Mouse (Mus musculus): ENCODE results near the gene Tcp10a. TPM values are rescaled to one million over a fixed set of nuclear protein-coding genes. Genes with fewer than 3 reads are reported as not detected.
"Not testable (repeated sequence)": the region's sequence is repeated elsewhere in the genome, so short reads cannot be mapped to it uniquely, and the experiment has no call there.

Tcp10a gene
- total RNA-seq, 2 experiments from 2014 or later, result not detected

GRCm38 (mm10) chr17:7366676-7367374, 42.4 kb downstream of the Tcp10a start:
- DNase-seq (ENCODE audit: low spot score), result not testable (repeated sequence)

GRCm38 (mm10) chr17:7369401-7369800, 45.0 kb downstream of the Tcp10a start:
- not testable (repeated sequence) for DNase-seq (ENCODE audit: low spot score)

GRCm38 (mm10) chr17:7371879-7372278, 47.4 kb downstream of the Tcp10a start, which contains the start of gene Gm49630:
TSS of gene Gm49630 (minus strand) at chr17:7371979.
- DNase-seq (ENCODE audit: low spot score), result not testable (repeated sequence)

GRCm38 (mm10) chr17:7376951-7377700, 52.7 kb downstream of the Tcp10a start:
- not testable (repeated sequence) for DNase-seq (ENCODE audit: low spot score)

- not testable (repeated sequence) for DNase-seq (ENCODE audit: low spot score)
Observed at GRCm38 (mm10) chr17:7377907-7378306, 53.5 kb downstream of the Tcp10a start.

GRCm38 (mm10) chr17:7382711-7383110, 58.3 kb downstream of the Tcp10a start:
- DNase-seq (ENCODE audit: low spot score), result not testable (repeated sequence)

- DNase-seq (ENCODE audit: low spot score), result not testable (repeated sequence)
Observed at GRCm38 (mm10) chr17:7383167-7384143, 59.0 kb downstream of the Tcp10a start.

- not testable (repeated sequence) for DNase-seq (ENCODE audit: low spot score)
Observed at GRCm38 (mm10) chr17:7385364-7385763, 60.9 kb downstream of the Tcp10a start, which contains the start of gene Unc93a2. TSS of gene Unc93a2 (minus strand) at chr17:7385464.

GRCm38 (mm10) chr17:7386016-7386415, 61.6 kb downstream of the Tcp10a start:
- not testable (repeated sequence) for DNase-seq (ENCODE audit: low spot score)

- DNase-seq (ENCODE audit: low spot score), result not testable (repeated sequence)
Observed at GRCm38 (mm10) chr17:7388341-7388957, 64.0 kb downstream of the Tcp10a start.

GRCm38 (mm10) chr17:7388958-7389356, 64.5 kb downstream of the Tcp10a start:
- not testable (repeated sequence) for DNase-seq (ENCODE audit: low spot score)

- not testable (repeated sequence) for DNase-seq (ENCODE audit: low spot score)
Observed at GRCm38 (mm10) chr17:7389898-7390297, 65.5 kb downstream of the Tcp10a start.

GRCm38 (mm10) chr17:7395116-7395515, 70.7 kb downstream of the Tcp10a start:
- DNase-seq (ENCODE audit: low spot score), result not testable (repeated sequence)

Other genes with a start within 250 kb of the Tcp10a start
- 100 to 1,000 TPM in 1 of 2 experiments, 10 to 100 TPM in 1; 93.6 to 103 TPM for gene Rps6ka2, start 154.5 kb upstream of the Tcp10a start, total RNA-seq (2021)
- not detected for gene Ttll2, start 28.1 kb downstream of the Tcp10a start, total RNA-seq (2021)
- gene Gm49630, start 47.3 kb downstream of the Tcp10a start, total RNA-seq (2021), result not detected
- under 1 TPM; 0.12 to 0.16 TPM for gene Unc93a2, start 60.8 kb downstream of the Tcp10a start, total RNA-seq (2021)

Data from gastrocnemius, adult 18-20 months (tissue).